Mouse (Mus musculus): Measurements from ENCODE around the gene Zfp92.

Gene Zfp92

GRCm38 (mm10) chrX:73410880-73411517 lies at the start of gene Zfp92:
Gene Zfp92, plus strand, starts transcription at chrX:73411096.
- in situ Hi-C loops (cut with MboI, MseI): no loop called here

- in situ Hi-C loops (cut with MboI, MseI): no loop called here
These were observed 47.6 kb upstream of the Zfp92 start for GRCm38 (mm10) chrX:73363291-73363690.

GRCm38 (mm10) chrX:73384419-73384818 lies 26.5 kb upstream of the Zfp92 start:
- in situ Hi-C loops (cut with MboI, MseI): loop anchor here in 1 of 2 experiments (10.0 kb wide), 1 partner anchor 990 kb away; no protein-coding TSS in a partner anchor

GRCm38 (mm10) chrX:73384924-73385323 lies 26.0 kb upstream of the Zfp92 start:
- in situ Hi-C loops (cut with MboI, MseI): loop anchor here in 1 of 2 experiments (10.0 kb wide), 1 partner anchor 990 kb away; no protein-coding TSS in a partner anchor

GRCm38 (mm10) chrX:73391481-73391880 lies 19.4 kb upstream of the Zfp92 start:
- in situ Hi-C loops (cut with MboI, MseI): no loop called here

- in situ Hi-C loops (cut with MboI, MseI): loop anchor here (5.0 kb wide), 1 partner anchor 344 kb away; no protein-coding TSS in a partner anchor
These were observed 14.4 kb upstream of the Zfp92 start for GRCm38 (mm10) chrX:73396446-73396845.

- in situ Hi-C loops (cut with MboI, MseI): loop anchor here (5.0 kb wide), 1 partner anchor 346 kb away; no protein-coding TSS in a partner anchor
These were observed 12.3 kb upstream of the Zfp92 start, which contains the start of gene Gm18336 for GRCm38 (mm10) chrX:73398636-73399035. Gene Gm18336, minus strand, starts transcription at chrX:73398736.

- in situ Hi-C loops (cut with MboI, MseI): no loop called here
These were observed 9.9 kb upstream of the Zfp92 start for GRCm38 (mm10) chrX:73400951-73401350.

- in situ Hi-C loops (cut with MboI, MseI): no loop called here
These were observed 9.3 kb upstream of the Zfp92 start for GRCm38 (mm10) chrX:73401616-73402015.

- in situ Hi-C loops (cut with MboI, MseI): no loop called here
These were observed 1.9 kb downstream of the Zfp92 start for GRCm38 (mm10) chrX:73412767-73413166.

GRCm38 (mm10) chrX:73430036-73430435 lies 19.1 kb downstream of the Zfp92 start:
- in situ Hi-C loops (cut with MboI, MseI): loop anchor here in 1 of 2 experiments (10.0 kb wide), 1 partner anchor 375 kb away; no protein-coding TSS in a partner anchor

GRCm38 (mm10) chrX:73432850-73433249 lies 22.0 kb downstream of the Zfp92 start:
- in situ Hi-C loops (cut with MboI, MseI): loop anchor here in 1 of 2 experiments (10.0 kb wide), 1 partner anchor 378 kb away; no protein-coding TSS in a partner anchor

GRCm38 (mm10) chrX:73435252-73435651 lies 24.4 kb downstream of the Zfp92 start, which contains the start of gene Trex2:
Gene Trex2, minus strand, starts transcription at chrX:73435344.
- in situ Hi-C loops (cut with MboI, MseI): loop anchor here (5.0 to 10.0 kb wide), 2 partner anchors 378 to 380 kb away; no protein-coding TSS in a partner anchor

GRCm38 (mm10) chrX:73441428-73441827 lies 30.5 kb downstream of the Zfp92 start:
- in situ Hi-C loops (cut with MboI, MseI): no loop called here

GRCm38 (mm10) chrX:73451949-73452348 lies 41.1 kb downstream of the Zfp92 start:
- in situ Hi-C loops (cut with MboI, MseI): no loop called here

GRCm38 (mm10) chrX:73458877-73459392 lies 48.0 kb downstream of the Zfp92 start, which contains the start of gene Haus7:
Gene Haus7, minus strand, starts transcription at chrX:73459044.
- in situ Hi-C loops (cut with MboI, MseI): no loop called here

GRCm38 (mm10) chrX:73460792-73461191 lies 49.9 kb downstream of the Zfp92 start:
- in situ Hi-C loops (cut with MboI, MseI): no loop called here

- in situ Hi-C loops (cut with MboI, MseI): no loop called here
These were observed 54.7 kb downstream of the Zfp92 start for GRCm38 (mm10) chrX:73465483-73466186.

- in situ Hi-C loops (cut with MboI, MseI): no loop called here
These were observed 56.7 kb downstream of the Zfp92 start for GRCm38 (mm10) chrX:73467446-73468241.

- in situ Hi-C loops (cut with MboI, MseI): no loop called here
These were observed 57.4 kb downstream of the Zfp92 start for GRCm38 (mm10) chrX:73468330-73468729.

GRCm38 (mm10) chrX:73468752-73469151 lies 57.9 kb downstream of the Zfp92 start:
- in situ Hi-C loops (cut with MboI, MseI): no loop called here

Data from T-helper 17 cell (primary cell).